Mouse (Mus musculus): ENCODE results near the gene Tmem212.

DNA sequence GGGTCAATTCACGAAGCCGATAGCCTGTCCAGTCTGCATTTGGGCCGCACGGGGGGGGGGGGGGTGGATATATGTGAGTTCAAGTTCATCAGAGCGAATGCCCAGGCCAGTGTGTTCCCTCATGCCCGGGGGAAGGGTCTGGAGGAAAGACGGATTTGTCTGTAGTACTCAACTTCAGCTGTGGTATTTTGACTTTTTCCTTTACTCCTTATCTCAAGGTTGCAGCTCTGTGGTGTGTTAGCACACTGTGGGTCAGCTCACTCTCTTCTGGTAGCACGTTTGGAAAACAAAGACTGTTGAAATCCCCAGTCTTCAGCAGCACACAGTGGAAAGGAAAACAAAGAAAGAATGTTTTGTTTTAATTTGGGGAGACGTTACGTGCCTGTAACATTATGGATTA is 2.0 kb upstream of the Tmem212 start:
- TF ChIP-seq EP300 (IDR thresholded peaks at IDR 0.05) (no peak), CTCF (IDR thresholded peaks at IDR 0.05) (no peak)

Measured in lung, postnatal 0 days (tissue).